Mouse (Mus musculus) lung, embryonic 14.5 days (tissue): Measurements from ENCODE around the gene Aifm1. TPM values are rescaled to one million over a fixed set of nuclear protein-coding genes. Genes with fewer than 3 reads are reported as not detected.
"Not testable (repeated sequence)": the region's sequence is repeated elsewhere in the genome, so short reads cannot be mapped to it uniquely, and the experiment has no call there.

Experiments
- ATAC-seq: fragments of 200-750 bp; cut with Nextera tagmentation; 2 replicates; pipeline ENCODE4 v1.8.0; 2017; ENCODE audit warnings: mild to moderate bottlenecking, moderate TSS enrichment, moderate library complexity; ENCODE audit not compliant: insufficient read depth
- DNase-seq: peaks from one replicate; pipeline ENCODE4 v3.0.0-alpha.2; 2015
- H3K27ac ChIP-seq: fragments of 300-500 bp; sonication (generic); 2 replicates; pipeline ENCODE4 v1.5.1; 2014; ENCODE audit warnings: low read depth, mild to moderate bottlenecking, moderate library complexity
- H3K27me3 ChIP-seq: fragments of 300-500 bp; sonication (generic); 2 replicates; pipeline ENCODE4 v1.6.1; 2014; ENCODE audit warnings: low read length, control low read depth; ENCODE audit not compliant: insufficient read depth
- H3K36me3 ChIP-seq: fragments of 300-500 bp; sonication (generic); 2 replicates; pipeline ENCODE4 v1.6.1; 2014; ENCODE audit warnings: control low read depth; ENCODE audit not compliant: insufficient read depth
- H3K4me1 ChIP-seq: fragments of 300-500 bp; sonication (generic); 2 replicates; pipeline ENCODE4 v1.6.1; 2014; ENCODE audit warnings: antibody characterized with exemption, control low read depth; ENCODE audit not compliant: insufficient read depth
- H3K4me2 ChIP-seq: fragments of 300-500 bp; sonication (generic); 2 replicates; pipeline ENCODE4 v1.6.1; 2014; ENCODE audit warnings: mild to moderate bottlenecking
- H3K4me3 ChIP-seq: fragments of 300-500 bp; sonication (generic); 2 replicates; pipeline ENCODE4 v1.5.1; 2014; ENCODE audit warnings: low read depth, low read length
- H3K9ac ChIP-seq: fragments of 300-500 bp; sonication (generic); 2 replicates; pipeline ENCODE4 v1.6.1; 2014
- H3K9me3 ChIP-seq: fragments of 300-500 bp; sonication (generic); 2 replicates; pipeline ENCODE4 v1.6.1; 2016; ENCODE audit warnings: low read depth, low read length, control low read depth
- CTCF ChIP-seq: IDR thresholded peaks from 2 replicates; pipeline ENCODE4 v1.5.1; 2016; ENCODE audit warnings: antibody characterized with exemption, low read depth
- WGBS: fragments of 180-500 bp; shearing (Covaris S2); extraction: QIAGEN DNeasy Blood & Tissue Kit; methylation state at CpG from one replicate; pipeline ENCODE4 v1.1.7; 2014; 5-methylcytosine and 5-hydroxymethylcytosine counted together
- polyA plus RNA-seq: library from polyadenylated mRNA; unstranded; fragments of >200 nt; fragmentation: Nextera tagmentation; extraction: Ambion mirVana; gene quantifications from 2 replicates; pipeline ENCODE4 v1.2.1, GENCODE M21; 2014

Aifm1 gene
- polyA plus RNA-seq, 1 experiment from 2014 or later: 58.2 TPM

GRCm38 (mm10) chrX:48452231-48452890 lies 61.0 kb downstream of the Aifm1 start:
- H3K36me3 ChIP-seq: no peaks in the 10 kb centered on the region
- DNase-seq: peak; percentile 21

GRCm38 (mm10) chrX:48449646-48450045 lies 63.7 kb downstream of the Aifm1 start:
- H3K27ac ChIP-seq: no peak overlapping the region
- DNase-seq: no peak
- H3K9me3 ChIP-seq: no peaks in the 10 kb centered on the region
- no peaks in the 10 kb centered on the region for H3K36me3 ChIP-seq
- no peak for ATAC-seq
- H3K9ac ChIP-seq: no peak overlapping the region
- H3K4me3 ChIP-seq: no peak overlapping the region
- H3K4me1 ChIP-seq: no peaks in the 10 kb centered on the region
- no peak for TF ChIP-seq CTCF
- 36% methylated on average over 10 of the region's 10 CpGs for WGBS
- H3K27me3 ChIP-seq: no peaks in the 10 kb centered on the region
- H3K4me2 ChIP-seq: no peak overlapping the region

More at GRCm38 (mm10) chrX:48452231-48452890, 61.0 kb downstream of the Aifm1 start:
- peak overlapping the region; percentile 51 for H3K4me3 ChIP-seq
- no peaks in the 10 kb centered on the region for H3K4me1 ChIP-seq
- H3K9me3 ChIP-seq: no peaks in the 10 kb centered on the region
- ATAC-seq: no peak
- H3K27me3 ChIP-seq: no peaks in the 10 kb centered on the region
- WGBS: 33% methylated on average over 9 of the region's 9 CpGs
- H3K27ac ChIP-seq: no peak overlapping the region
- peak overlapping the region; percentile 59 for H3K4me2 ChIP-seq
- H3K9ac ChIP-seq: peak overlapping the region; percentile 65
- no peak for TF ChIP-seq CTCF

- H3K9ac ChIP-seq: no peak overlapping the region
- WGBS: 80% methylated on average over 4 of the region's 4 CpGs
- no peak for TF ChIP-seq CTCF
- H3K36me3 ChIP-seq: no peaks in the 10 kb centered on the region
- ATAC-seq (no peak), DNase-seq (no peak)
- H3K4me3 ChIP-seq: no peak overlapping the region
- no peaks in the 10 kb centered on the region for H3K4me1 ChIP-seq
- no peak overlapping the region for H3K27ac ChIP-seq
- H3K4me2 ChIP-seq: no peak overlapping the region
- H3K27me3 ChIP-seq: no peaks in the 10 kb centered on the region
- no peaks in the 10 kb centered on the region for H3K9me3 ChIP-seq
Observed at GRCm38 (mm10) chrX:48444677-48445076, 68.7 kb downstream of the Aifm1 start.

- no peak overlapping the region for H3K4me3 ChIP-seq
- H3K4me1 ChIP-seq: no peaks in the 10 kb centered on the region
- no peak overlapping the region for H3K27ac ChIP-seq
- H3K4me2 ChIP-seq: no peak overlapping the region
- H3K9me3 ChIP-seq: no peaks in the 10 kb centered on the region
- TF ChIP-seq CTCF: no peak
- ATAC-seq: no peak
- WGBS: 68% methylated on average over 7 of the region's 7 CpGs
- no peak overlapping the region for H3K9ac ChIP-seq
- no peaks in the 10 kb centered on the region for H3K27me3 ChIP-seq
- no peak for DNase-seq
- no peaks in the 10 kb centered on the region for H3K36me3 ChIP-seq
Observed at GRCm38 (mm10) chrX:48441954-48442353, 71.4 kb downstream of the Aifm1 start.

GRCm38 (mm10) chrX:48441548-48441947 lies 71.8 kb downstream of the Aifm1 start:
- ATAC-seq: no peak
- H3K4me2 ChIP-seq: no peak overlapping the region
- no peak overlapping the region for H3K4me3 ChIP-seq
- no peak for TF ChIP-seq CTCF
- no peaks in the 10 kb centered on the region for H3K36me3 ChIP-seq
- no peaks in the 10 kb centered on the region for H3K9me3 ChIP-seq
- no peak overlapping the region for H3K9ac ChIP-seq
- no peaks in the 10 kb centered on the region for H3K4me1 ChIP-seq
- H3K27ac ChIP-seq: no peak overlapping the region
- no peak for DNase-seq
- H3K27me3 ChIP-seq: no peaks in the 10 kb centered on the region
- 83% methylated on average over 6 of the region's 6 CpGs for WGBS

GRCm38 (mm10) chrX:48439036-48439435 lies 74.3 kb downstream of the Aifm1 start:
- 48% methylated on average over 4 of the region's 4 CpGs for WGBS
- ATAC-seq: peak; percentile 62

GRCm38 (mm10) chrX:48436082-48436481 lies 77.3 kb downstream of the Aifm1 start:
- DNase-seq, H3K27ac ChIP-seq, H3K27me3 ChIP-seq, H3K36me3 ChIP-seq, H3K4me3 ChIP-seq, H3K9ac ChIP-seq, H3K4me2 ChIP-seq, H3K4me1 ChIP-seq, ATAC-seq, H3K9me3 ChIP-seq: not testable (repeated sequence)
- 91% methylated on average over 5 of the region's 7 CpGs for WGBS

More at GRCm38 (mm10) chrX:48439036-48439435, 74.3 kb downstream of the Aifm1 start:
- Histone ChIP-seq H3K27me3 (no peaks in the 10 kb centered on the region), H3K4me3 (no peak overlapping the region), H3K9ac (no peak overlapping the region), H3K27ac (no peak overlapping the region), H3K4me1 (no peaks in the 10 kb centered on the region), H3K9me3 (no peaks in the 10 kb centered on the region), H3K36me3 (no peaks in the 10 kb centered on the region), H3K4me2 (no peak overlapping the region)
- no peak for TF ChIP-seq CTCF
- DNase-seq: no peak
